Mouse (Mus musculus) heart, postnatal 14 days (tissue): Measurements from ENCODE around the gene Chchd10. TPM values are rescaled to one million over a fixed set of nuclear protein-coding genes. Genes with fewer than 3 reads are reported as not detected.
"Not testable (repeated sequence)": the region's sequence is repeated elsewhere in the genome, so short reads cannot be mapped to it uniquely, and the experiment has no call there.

Source experiments
- DNase-seq, 2 experiments: peaks; one replicate each; pipeline ENCODE4 v3.0.0; 2021 to 2022
- intact Hi-C: fragments of 180-260 bp; cut with DNase I; formaldehyde crosslinking; loops from one replicate; pipeline ENCODE4 v1.15.1; 2025
- long read RNA-seq, 2 experiments: library from polyadenylated mRNA; stranded (forward); transcript quantifications; one replicate each; pipeline ENCODE4 v2.0.0; 2021
- total RNA-seq, 2 experiments: library from RNA; stranded (reverse); gene quantifications; 2 replicates each; pipeline ENCODE4 v1.2.3; 2021

Gene Chchd10
- 1,000 to 10,000 TPM; 1,290 to 1,409 TPM for total RNA-seq
- long read RNA-seq, experiment 1, transcript Chchd10-201 (4 exons, 939 nt): major isoform, 821 of 843 reads
- long read RNA-seq, experiment 1, partial matches to known transcripts: 14 of 843 reads
- long read RNA-seq, experiment 1, other reads (novel, unspliced or antisense): 7 of 843 reads
- long read RNA-seq, experiment 2, transcript Chchd10-201 (4 exons, 939 nt): major isoform, 775 of 805 reads
- long read RNA-seq, experiment 2, partial matches to known transcripts: 22 of 805 reads
- long read RNA-seq, experiment 2, other reads (novel, unspliced or antisense): 4 of 805 reads

DNA sequence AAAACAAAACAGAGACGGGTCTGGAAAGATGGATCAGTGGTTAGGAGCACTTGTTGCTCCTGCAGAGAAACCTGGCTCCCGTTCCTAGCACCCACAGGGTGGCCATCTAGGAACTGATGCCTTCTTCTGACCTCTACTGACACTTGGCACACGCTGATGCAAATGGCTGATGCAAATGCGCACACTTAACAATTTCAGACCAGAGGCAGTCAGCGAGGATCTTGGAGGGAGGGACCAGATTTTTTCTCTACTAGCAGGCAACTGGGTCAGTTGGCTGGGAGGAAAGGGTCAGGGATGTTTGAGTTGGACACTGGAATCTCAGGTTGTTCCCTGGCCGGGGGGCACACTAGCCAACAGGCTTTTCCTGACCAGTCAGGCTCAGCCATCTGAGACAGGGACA is at the start of gene Chchd10:
Gene Chchd10, plus strand, starts transcription at position 240 of the 400 bp plus-strand sequence.
- intact Hi-C loops: no loop called here
- no peak for DNase-seq

DNA sequence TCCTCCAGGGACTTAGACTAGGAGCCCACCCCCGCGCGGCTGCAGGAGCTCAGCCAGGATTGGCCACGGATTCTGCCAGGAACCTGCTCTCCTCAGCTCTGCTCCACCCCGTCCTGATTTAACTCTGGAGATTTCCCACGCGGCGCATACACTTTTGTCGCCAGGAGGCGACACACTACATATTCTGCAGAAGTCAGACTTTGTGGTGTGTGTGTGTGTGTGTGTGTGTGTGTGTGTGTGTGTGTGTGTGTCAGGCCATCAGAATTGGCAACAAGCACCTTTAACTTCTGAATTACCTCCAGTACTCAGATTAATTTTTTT is 49.7 kb upstream of the Chchd10 start:
- intact Hi-C loops: loop anchor here (1.0 to 10.0 kb wide), 2 partner anchors 68 to 152 kb away; partner anchors contain the start of gene Zfp280b
- DNase-seq: peak; percentile 75 to 87

DNA sequence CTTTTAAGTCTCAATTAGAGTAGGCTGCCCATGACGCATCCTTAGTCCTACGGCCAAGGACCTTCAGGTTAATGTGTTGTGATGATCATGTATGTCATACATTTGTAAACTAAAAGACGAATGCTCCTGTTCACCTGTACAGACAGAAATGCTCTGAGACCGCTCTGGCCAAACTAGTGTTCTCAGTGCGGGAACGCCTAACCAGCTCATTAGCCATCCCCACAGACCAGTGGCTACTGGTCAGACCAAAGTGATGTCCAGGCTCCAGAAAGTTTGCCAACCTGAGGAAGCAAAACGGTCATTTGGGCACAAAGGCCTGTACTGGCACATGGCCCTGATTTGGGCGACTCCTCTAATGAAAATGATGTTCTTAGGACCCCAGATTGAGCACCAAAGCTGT is 48.2 kb upstream of the Chchd10 start:
- intact Hi-C loops: loop anchor here (10.0 kb wide), 1 partner anchor 150 kb away; the partner anchor contains the start of gene Zfp280b
- DNase-seq: no peak

DNA sequence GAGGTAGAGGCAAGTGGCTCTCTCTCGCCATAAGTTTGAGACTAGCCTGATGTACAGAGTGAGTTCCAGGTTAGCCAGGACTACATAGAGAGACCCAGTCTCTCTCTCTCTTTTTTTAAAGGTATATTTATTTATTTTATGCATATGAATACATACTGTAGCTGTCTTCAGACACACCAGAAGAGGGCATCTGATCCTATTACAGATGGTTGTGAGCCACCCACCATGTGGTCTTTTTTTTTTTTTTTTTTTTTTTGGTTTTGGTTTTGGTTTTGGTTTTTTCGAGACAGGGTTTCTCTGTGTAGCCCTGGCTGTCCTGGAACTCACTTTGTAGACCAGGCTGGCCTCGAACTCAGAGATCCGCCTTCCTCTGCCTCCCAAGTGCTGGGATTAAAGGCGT is 45.4 kb upstream of the Chchd10 start:
- not testable (repeated sequence) for DNase-seq
- intact Hi-C loops: loop anchor here (10.0 kb wide), 1 partner anchor 147 kb away; the partner anchor contains the start of gene Zfp280b

- peak; percentile 22 to 29 for DNase-seq
- intact Hi-C loops: loop anchor here (10.0 kb wide), 1 partner anchor 145 kb away; the partner anchor contains the start of gene Zfp280b
These were observed 43.4 kb upstream of the Chchd10 start for GRCm38 (mm10) chr10:75889406-75890153.

DNA sequence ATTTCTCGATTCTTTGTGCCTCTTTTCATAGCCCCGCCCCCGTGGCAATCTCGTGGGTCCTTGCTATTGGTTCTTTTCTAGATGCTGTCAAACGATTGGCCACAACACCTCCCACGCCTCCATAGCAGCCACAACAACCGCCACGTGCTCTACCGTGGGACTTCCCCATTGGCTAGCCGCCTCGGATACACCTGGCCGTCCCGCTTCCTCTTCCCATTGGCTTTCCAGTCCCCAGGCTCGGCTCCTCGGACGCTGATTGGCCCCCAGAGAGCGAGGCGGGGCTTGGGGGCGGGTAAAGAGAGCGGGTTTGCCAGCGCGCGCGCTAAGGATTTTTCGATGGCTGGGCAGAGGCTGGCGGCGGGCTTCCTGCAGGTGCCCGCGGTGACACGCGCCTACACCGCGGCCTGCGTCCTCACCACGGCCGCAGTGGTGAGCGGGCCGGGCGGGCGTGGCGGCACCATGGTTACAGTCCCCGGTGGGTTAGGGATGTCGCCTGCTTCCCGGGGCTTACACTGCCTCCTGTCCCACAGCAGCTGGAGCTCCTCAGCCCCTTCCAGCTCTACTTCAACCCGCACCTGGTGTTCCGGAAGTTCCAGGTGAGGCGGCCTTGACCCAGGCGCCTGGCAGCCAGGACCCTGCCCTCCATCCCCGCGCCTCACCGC is 39.7 kb upstream of the Chchd10 start, which contains the start of gene Derl3:
Gene Derl3, plus strand, starts transcription at position 325 of the 662 bp plus-strand sequence.
- intact Hi-C loops: no loop called here
- DNase-seq: peak; percentile 82 to 88

DNA sequence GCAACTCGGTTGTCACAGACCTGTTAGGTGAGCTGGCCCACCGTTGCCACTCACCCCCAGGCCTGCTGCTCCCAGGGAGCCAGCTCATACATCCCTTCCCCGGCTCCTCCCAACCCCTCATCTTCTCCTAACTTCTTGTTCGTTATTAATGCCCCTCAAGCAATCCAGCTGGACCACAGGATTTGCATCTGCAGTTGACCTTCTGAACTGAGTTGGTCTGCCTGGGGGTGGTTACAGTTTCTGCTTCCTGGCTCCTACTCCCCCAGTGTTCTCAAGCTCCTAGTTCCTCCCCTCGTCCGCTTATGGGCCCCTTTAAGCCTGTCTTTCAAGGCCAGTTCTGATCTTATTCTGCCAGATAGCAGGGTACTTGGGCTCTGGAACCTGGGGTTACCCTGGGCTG is 38.3 kb upstream of the Chchd10 start:
- intact Hi-C loops: no loop called here
- DNase-seq: no peak

DNA sequence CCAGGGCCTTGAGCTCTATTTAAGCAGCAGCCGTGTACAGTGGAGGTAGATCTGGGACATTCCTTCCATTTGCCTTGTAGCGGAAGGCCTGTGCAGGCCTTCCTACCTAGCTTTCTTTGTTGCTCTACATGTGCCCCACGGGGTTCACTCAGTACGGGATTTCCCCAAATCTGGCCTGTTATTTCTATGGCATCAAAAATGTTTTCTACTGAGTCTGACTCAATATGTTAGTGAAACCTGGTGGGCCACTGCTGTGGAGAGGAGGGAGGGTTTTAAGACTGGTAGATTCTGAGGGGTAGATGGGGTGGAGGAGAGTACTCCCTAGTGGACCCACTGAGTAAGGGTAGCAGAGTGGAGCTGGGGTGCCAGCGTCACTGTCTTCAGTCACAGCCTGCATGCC is 37.2 kb upstream of the Chchd10 start:
- intact Hi-C loops: no loop called here
- DNase-seq: no peak

DNA sequence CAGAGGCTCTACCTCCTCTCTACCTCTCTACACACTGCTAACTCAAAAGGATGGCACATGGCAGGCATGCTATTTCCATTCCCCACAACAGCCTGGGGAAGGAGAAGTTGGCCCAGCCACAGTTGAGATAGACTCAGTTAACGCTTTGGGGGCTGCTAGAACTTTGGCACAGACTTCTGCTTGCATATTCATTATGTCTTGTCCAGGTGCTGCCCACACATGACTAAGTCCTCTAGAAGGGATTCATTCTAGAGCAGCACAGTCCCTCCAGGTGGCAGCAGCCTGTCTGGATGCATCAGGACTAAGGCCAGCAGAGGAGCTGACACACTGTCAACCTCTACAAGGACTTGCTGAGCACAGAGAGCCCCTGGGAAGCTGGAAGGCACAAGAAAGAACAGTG is 36.7 kb upstream of the Chchd10 start:
- intact Hi-C loops: no loop called here
- no peak for DNase-seq

DNA sequence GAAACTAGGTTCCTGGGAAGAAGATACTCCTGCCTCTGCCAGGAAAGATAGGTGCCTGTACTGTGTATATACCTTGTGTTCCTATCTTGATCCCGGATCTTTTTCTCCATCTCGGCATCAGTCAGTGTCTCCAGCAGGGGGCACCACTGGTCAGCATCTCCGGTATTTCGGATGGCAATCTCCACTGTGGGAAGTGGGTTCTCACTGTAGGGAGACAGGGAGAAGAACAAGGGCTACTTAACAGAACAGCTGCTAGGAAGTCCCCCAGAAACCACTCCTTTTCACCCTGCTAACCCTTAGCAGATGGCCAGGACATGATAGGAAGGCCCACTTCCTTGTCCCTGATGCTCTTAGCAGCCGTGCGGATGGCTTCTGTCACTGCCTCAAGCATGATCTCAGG is 35.6 kb upstream of the Chchd10 start:
- DNase-seq: peak; percentile 74 to 79
- intact Hi-C loops: loop anchor here (1.0 kb wide), 1 partner anchor 54 kb away; no protein-coding TSS in a partner anchor

DNA sequence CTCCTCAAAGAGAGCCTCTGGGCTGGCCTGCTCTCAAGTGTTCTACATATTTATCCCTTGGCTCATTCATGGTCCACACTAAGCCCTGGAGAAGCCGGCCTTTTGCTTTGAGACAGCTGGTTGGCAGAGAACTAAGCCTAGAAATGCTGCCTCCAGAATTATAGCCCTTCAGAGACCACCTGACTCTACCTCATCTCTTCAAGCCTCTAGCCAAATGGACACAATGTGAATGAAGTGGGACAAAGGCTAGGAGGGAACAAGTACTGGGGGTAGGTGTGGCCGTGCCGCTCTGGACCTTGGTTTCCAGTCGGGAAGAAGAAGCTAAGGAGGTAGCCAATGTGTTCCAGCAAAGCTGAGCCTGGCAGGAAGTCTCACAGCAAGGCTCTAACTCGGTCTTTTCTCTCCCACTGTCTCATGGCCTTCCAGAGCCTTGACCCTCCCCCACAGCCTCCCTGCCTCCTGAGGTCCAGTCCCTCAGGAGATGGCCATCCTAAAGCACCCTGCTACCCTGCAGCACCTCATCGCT is 34.8 kb upstream of the Chchd10 start:
- DNase-seq: no peak
- intact Hi-C loops: no loop called here

DNA sequence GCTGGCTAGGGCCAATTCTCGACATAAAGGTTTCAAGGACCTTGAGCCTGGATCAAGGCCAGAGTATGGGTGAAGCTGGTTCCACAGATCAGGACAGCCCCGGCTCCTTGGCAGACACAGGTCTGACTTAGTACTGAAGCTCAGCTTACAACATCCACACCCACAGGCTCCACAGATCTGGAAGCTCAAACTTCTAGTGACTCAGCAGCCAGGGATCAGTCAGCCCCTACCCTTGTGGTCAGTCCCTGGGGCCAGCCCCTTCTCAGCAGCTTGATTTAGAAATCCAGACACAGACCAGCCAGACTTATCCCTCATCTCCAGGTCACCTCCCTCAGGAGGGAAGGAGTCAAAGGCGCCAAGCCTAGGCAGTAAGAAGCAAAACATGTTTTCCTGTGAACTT is 34.1 kb upstream of the Chchd10 start:
- intact Hi-C loops: no loop called here

DNA sequence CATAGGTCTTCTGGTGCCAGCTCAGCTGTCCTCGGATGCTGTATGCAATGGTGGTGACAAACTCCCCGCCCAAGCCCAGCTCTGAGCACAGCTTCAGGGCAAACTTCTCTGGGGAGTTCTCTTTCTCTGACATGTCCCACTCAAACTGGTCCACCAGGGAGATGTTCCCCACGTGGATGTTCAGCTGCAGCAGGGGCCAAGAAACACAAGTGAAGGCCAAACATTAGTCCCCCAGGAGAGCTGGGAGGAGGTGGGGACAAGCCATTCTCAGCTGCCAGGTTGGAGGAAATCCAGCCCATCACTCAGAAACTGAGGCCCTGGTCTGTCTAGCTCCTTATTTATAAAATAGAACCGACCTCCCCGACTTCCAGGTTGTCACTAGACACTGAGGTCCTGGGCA is 28.5 kb upstream of the Chchd10 start:
- intact Hi-C loops: no loop called here
- DNase-seq: peak in 1 of 2 experiments; percentile 30

More for the DNA sequence above, 34.1 kb upstream of the Chchd10 start:
- peak; percentile 60 to 66 for DNase-seq

- DNase-seq: no peak
- intact Hi-C loops: no loop called here
These were observed 26.0 kb upstream of the Chchd10 start for GRCm38 (mm10) chr10:75906882-75907281.

DNA sequence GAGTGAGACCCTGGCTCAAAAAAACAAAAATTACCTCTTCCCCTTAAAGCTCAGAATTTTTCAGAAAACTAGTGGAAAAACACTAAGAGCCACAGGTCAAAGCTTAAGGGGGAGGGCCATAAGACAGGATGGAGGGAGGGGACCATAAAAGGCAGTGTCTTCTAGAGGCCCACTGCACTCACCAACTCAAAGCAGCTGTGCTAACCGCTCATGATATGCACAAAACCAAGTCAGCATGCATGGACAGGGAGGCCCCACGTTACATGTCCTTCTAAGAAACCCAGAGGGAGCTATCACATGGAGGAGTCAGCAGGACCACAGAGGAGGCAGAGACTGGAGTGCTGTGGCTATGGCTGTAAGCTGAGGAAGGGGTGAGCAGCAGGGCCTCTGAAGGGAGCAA is 22.2 kb upstream of the Chchd10 start:
- intact Hi-C loops: no loop called here
- DNase-seq: no peak

DNA sequence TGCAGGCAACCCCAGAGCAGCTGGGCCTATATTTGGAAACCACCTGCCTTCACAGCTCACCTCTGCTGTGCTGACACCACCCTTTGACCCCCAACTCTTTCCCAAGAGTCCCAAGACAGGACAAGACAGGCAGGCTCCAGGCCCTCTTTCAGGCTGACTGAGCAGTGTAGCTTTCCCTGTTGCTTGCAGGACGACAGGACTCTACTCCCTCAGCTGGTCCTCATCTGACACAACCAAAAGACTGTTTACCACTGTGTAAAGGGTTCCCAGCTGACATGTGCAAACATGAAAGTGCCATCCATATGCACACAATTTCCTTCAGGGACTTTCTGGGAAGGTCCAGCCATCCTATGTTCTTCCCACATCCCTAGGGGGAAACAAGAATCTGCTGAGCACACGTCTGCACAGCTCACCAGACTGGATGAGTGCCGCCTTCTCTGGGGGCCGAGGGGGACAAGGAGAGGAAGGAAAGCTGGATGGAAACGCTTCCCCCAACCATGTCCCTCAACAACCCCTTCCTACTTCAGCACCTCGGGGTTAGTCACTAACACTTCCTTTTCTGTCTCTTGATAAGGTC is 19.8 kb upstream of the Chchd10 start:
- DNase-seq: no peak
- intact Hi-C loops: no loop called here

DNA sequence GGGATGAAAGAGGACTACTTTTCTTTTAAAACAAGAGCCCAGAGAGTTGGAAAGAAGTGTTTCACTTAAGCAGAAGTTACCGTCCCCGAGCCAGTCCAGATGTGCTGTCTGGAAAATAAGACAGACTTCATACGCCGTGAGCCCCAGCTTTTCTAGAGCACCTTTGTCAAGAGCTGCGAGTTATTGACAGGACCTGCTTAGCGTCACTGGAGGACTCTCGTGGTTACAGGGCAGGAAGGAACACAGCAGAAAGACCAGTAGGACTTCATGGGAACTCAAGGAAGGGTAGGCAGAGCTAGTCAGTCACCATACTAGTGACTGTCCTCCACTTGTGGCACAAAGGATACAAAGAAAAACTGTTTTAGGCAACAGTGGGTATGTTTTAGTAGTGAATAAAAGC is 17.4 kb upstream of the Chchd10 start:
- no peak for DNase-seq
- intact Hi-C loops: no loop called here

- no peak for DNase-seq
- intact Hi-C loops: no loop called here
These were observed 16.1 kb upstream of the Chchd10 start for GRCm38 (mm10) chr10:75916840-75917239.

GRCm38 (mm10) chr10:75919026-75919425 is 13.9 kb upstream of the Chchd10 start:
- DNase-seq: no peak
- intact Hi-C loops: no loop called here

GRCm38 (mm10) chr10:75921026-75921725 is 11.8 kb upstream of the Chchd10 start, which contains the start of gene Smarcb1:
Gene Smarcb1 (minus strand): TSS chr10:75921617.
- peak; percentile 96 to 97 for DNase-seq
- intact Hi-C loops: loop anchor here (2.0 kb wide), 1 partner anchor 30 kb away; no protein-coding TSS in a partner anchor
